Mouse (Mus musculus) midbrain, postnatal 0 days (tissue): ENCODE measurements at regions not wholly inside any gene's neighbourhood (a gene's known extent, or its start where the extent isn't known, plus 50 kb on each side); places are given as distances from the start of the nearest gene placed in this dataset.
"Not testable (repeated sequence)": the region's sequence is repeated elsewhere in the genome, so short reads cannot be mapped to it uniquely, and the experiment has no call there.

ENCODE experiments used
- ATAC-seq: fragments of 200-750 bp; cut with Nextera tagmentation; 2 replicates; pipeline ENCODE4 v1.8.0; 2017; ENCODE audit warnings: moderate number of reproducible peaks, mild to moderate bottlenecking, moderate TSS enrichment, moderate library complexity; ENCODE audit not compliant: low FRiP score
- DNase-seq: peaks from one replicate; pipeline ENCODE4 v3.0.0-alpha.2; 2015; ENCODE audit warnings: low spot score
- H3K27ac ChIP-seq: fragments of 300-500 bp; sonication (generic); 2 replicates; pipeline ENCODE4 v1.5.1; 2014; ENCODE audit warnings: low read depth, mild to moderate bottlenecking, low read length, mixed read lengths
- H3K27me3 ChIP-seq: fragments of 300-500 bp; sonication (generic); 2 replicates; pipeline ENCODE4 v1.6.1; 2014; ENCODE audit warnings: low read length, control low read depth, mixed read lengths; ENCODE audit not compliant: insufficient read depth
- H3K36me3 ChIP-seq: fragments of 300-500 bp; sonication (generic); 2 replicates; pipeline ENCODE4 v1.6.1; 2014; ENCODE audit warnings: low read length, control low read depth, mixed read lengths; ENCODE audit not compliant: insufficient read depth
- H3K4me1 ChIP-seq: fragments of 300-500 bp; sonication (generic); 2 replicates; pipeline ENCODE4 v1.6.1; 2014; ENCODE audit warnings: mild to moderate bottlenecking, control low read depth, antibody characterized with exemption, low read length, mixed read lengths; ENCODE audit not compliant: insufficient read depth
- H3K4me2 ChIP-seq: fragments of 300-500 bp; sonication (generic); 2 replicates; pipeline ENCODE4 v1.6.1; 2014; ENCODE audit warnings: low read depth, mild to moderate bottlenecking, low read length, mixed read lengths; ENCODE audit not compliant: poor library complexity, severe bottlenecking
- H3K4me3 ChIP-seq: fragments of 300-500 bp; sonication (generic); 2 replicates; pipeline ENCODE4 v1.5.1; 2014; ENCODE audit warnings: low read depth, mild to moderate bottlenecking, low read length, moderate library complexity
- H3K9ac ChIP-seq: fragments of 300-500 bp; sonication (generic); replicated peaks from 2 replicates; pipeline ENCODE4 v1.6.1; 2014; ENCODE audit warnings: mild to moderate bottlenecking, low read length, moderate library complexity, mixed read lengths; ENCODE audit not compliant: poor library complexity, severe bottlenecking
- H3K9me3 ChIP-seq: fragments of 300-500 bp; sonication (generic); 2 replicates; pipeline ENCODE4 v1.6.1; 2016; ENCODE audit warnings: low read length, control low read depth
- CTCF ChIP-seq: IDR thresholded peaks from 2 replicates; pipeline ENCODE4 v1.5.1; 2016; ENCODE audit warnings: antibody characterized with exemption, mild to moderate bottlenecking
- WGBS: fragments of 180-500 bp; shearing (Covaris S2); extraction: QIAGEN DNeasy Blood & Tissue Kit; methylation state at CpG from one replicate; pipeline ENCODE4 v1.1.7; 2014; 5-methylcytosine and 5-hydroxymethylcytosine counted together

- not testable (repeated sequence) for DNase-seq, ATAC-seq, H3K4me1 ChIP-seq, H3K36me3 ChIP-seq, H3K27ac ChIP-seq, H3K9me3 ChIP-seq, H3K9ac ChIP-seq, H3K4me2 ChIP-seq, H3K4me3 ChIP-seq, H3K27me3 ChIP-seq
- TF ChIP-seq CTCF = peak; percentile 27; the same call in 1 of the 2 replicates
- WGBS = 87% methylated on average over 3 of the region's 4 CpGs
Measured at GRCm38 (mm10) chr6:76130201-76130600, 367.4 kb downstream of the Gm9008 start.

DNA sequence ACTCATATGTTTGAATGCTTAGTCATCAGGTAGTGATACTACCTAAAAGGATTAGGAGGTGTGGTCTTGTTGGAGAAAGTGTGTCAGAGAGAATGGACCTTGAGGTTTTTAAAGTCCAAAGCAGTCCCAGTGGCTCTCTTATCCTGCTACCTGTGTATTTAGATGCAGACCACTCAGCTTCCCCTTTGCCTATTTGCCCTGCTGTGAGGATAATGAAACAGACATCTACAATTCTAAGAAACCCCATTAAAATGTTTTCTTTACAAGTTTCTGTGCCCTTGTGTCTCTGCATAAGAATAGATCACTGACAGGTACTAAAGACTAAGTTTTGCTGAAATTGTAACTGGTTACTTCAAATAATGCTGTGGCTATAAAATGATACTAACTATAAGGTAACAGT is 381.8 kb downstream of the Gm9008 start:
- Histone ChIP-seq H3K27me3 (no peaks in the 10 kb centered on the region), H3K9me3 (no peaks in the 10 kb centered on the region), H3K36me3 (no peaks in the 10 kb centered on the region), H3K9ac (no peak overlapping the region), H3K27ac (no peak overlapping the region), H3K4me1 (no peaks in the 10 kb centered on the region), H3K4me3 (no peak overlapping the region), H3K4me2 (no peak overlapping the region)
- ATAC-seq = no peak
- no peak for TF ChIP-seq CTCF
- no peak for DNase-seq

GRCm38 (mm10) chr6:76114346-76114745 is 383.2 kb downstream of the Gm9008 start:
- ATAC-seq (no peak), DNase-seq (peak; percentile 3)
- Histone ChIP-seq H3K36me3 (no peaks in the 10 kb centered on the region), H3K27me3 (no peaks in the 10 kb centered on the region), H3K9me3 (no peaks in the 10 kb centered on the region), H3K4me3 (no peak overlapping the region), H3K4me2 (no peak overlapping the region), H3K9ac (no peak overlapping the region), H3K4me1 (no peaks in the 10 kb centered on the region), H3K27ac (no peak overlapping the region)
- 83% methylated on average over 4 of the region's 4 CpGs for WGBS
- TF ChIP-seq CTCF = no peak

DNA sequence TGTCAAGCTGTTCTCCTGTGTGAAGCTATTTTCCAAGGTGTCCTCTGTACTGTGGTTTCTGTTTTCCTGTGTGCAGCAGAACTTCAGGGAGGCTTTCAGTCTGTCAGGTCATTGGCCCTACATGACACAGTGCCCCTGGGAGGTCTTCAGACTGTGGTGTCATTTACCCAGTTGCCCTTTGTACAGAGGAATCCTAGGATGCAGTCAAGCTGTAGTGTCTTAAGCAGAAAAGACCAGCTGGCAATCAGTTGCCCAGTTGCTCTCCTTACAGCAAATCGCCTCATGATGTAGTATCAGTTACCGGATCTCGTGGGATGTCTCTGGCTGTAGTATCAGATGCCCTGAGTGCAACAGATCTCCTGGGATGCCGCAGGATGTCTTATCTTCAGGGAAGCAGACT is 432.2 kb downstream of the Gm9008 start:
- no peaks in the 10 kb centered on the region for H3K27me3 ChIP-seq
- no peaks in the 10 kb centered on the region for H3K4me1 ChIP-seq
- DNase-seq (no peak), ATAC-seq (no peak)
- WGBS = 87% methylated on average over 4 of the region's 4 CpGs
- H3K9me3 ChIP-seq = no peaks in the 10 kb centered on the region
- H3K36me3 ChIP-seq = no peaks in the 10 kb centered on the region
- no peak overlapping the region for H3K9ac ChIP-seq
- no peak for TF ChIP-seq CTCF
- H3K4me2 ChIP-seq = no peak overlapping the region
- H3K4me3 ChIP-seq = no peak overlapping the region
- H3K27ac ChIP-seq = no peak overlapping the region

- Histone ChIP-seq H3K36me3 (no peaks in the 10 kb centered on the region), H3K4me3 (no peak overlapping the region), H3K27me3 (no peaks in the 10 kb centered on the region), H3K9ac (no peak overlapping the region), H3K4me2 (no peak overlapping the region), H3K9me3 (no peaks in the 10 kb centered on the region), H3K27ac (no peak overlapping the region), H3K4me1 (no peaks in the 10 kb centered on the region)
- TF ChIP-seq CTCF = no peak
- no peak for ATAC-seq
- WGBS = 16% methylated on average over 2 of the region's 2 CpGs
- DNase-seq = peak; percentile 5
Measured at GRCm38 (mm10) chr6:76052652-76053313, 444.8 kb downstream of the Gm9008 start.

- Histone ChIP-seq H3K9ac (no peak overlapping the region), H3K4me3 (no peak overlapping the region), H3K9me3 (no peaks in the 10 kb centered on the region), H3K4me2 (no peak overlapping the region), H3K27ac (no peak overlapping the region), H3K27me3 (no peaks in the 10 kb centered on the region), H3K36me3 (no peaks in the 10 kb centered on the region), H3K4me1 (no peaks in the 10 kb centered on the region)
- ATAC-seq (no peak), DNase-seq (no peak)
- 55% methylated on average over 2 of the region's 2 CpGs for WGBS
- TF ChIP-seq CTCF = no peak
Measured at GRCm38 (mm10) chr6:76007783-76008406, 489.7 kb downstream of the Gm9008 start.
